Mouse (Mus musculus) kidney, embryonic 15.5 days (tissue): ENCODE measurements at regions not wholly inside any gene's neighbourhood (a gene's known extent, or its start where the extent isn't known, plus 50 kb on each side); places are given as distances from the start of the nearest gene placed in this dataset.
"Not testable (repeated sequence)": the region's sequence is repeated elsewhere in the genome, so short reads cannot be mapped to it uniquely, and the experiment has no call there.

Experiments
- ATAC-seq: fragments of 200-750 bp; cut with Nextera tagmentation; replicated peaks from 2 replicates; pipeline ENCODE4 v1.8.0; 2017; ENCODE audit warnings: moderate TSS enrichment; ENCODE audit not compliant: low FRiP score
- H3K27ac ChIP-seq: fragments of 300-500 bp; sonication (generic); 2 replicates; pipeline ENCODE4 v1.5.1; 2015; ENCODE audit warnings: mild to moderate bottlenecking, inconsistent platforms
- H3K27me3 ChIP-seq: fragments of 300-500 bp; sonication (generic); 2 replicates; pipeline ENCODE4 v1.6.1; 2015; ENCODE audit warnings: inconsistent platforms
- H3K36me3 ChIP-seq: fragments of 300-500 bp; sonication (generic); 2 replicates; pipeline ENCODE4 v1.6.1; 2015; ENCODE audit warnings: inconsistent platforms
- H3K4me1 ChIP-seq: fragments of 300-500 bp; sonication (generic); 2 replicates; pipeline ENCODE4 v1.6.1; 2015; ENCODE audit warnings: inconsistent platforms
- H3K4me2 ChIP-seq: fragments of 300-500 bp; sonication (generic); 2 replicates; pipeline ENCODE4 v1.6.1; 2015; ENCODE audit warnings: moderate library complexity, mild to moderate bottlenecking, inconsistent platforms
- H3K4me3 ChIP-seq: fragments of 300-500 bp; sonication (generic); replicated peaks from 2 replicates; pipeline ENCODE4 v1.5.1; 2015; ENCODE audit warnings: mild to moderate bottlenecking, inconsistent platforms
- H3K9ac ChIP-seq: fragments of 300-500 bp; sonication (generic); 2 replicates; pipeline ENCODE4 v1.6.1; 2015; ENCODE audit warnings: mild to moderate bottlenecking, inconsistent platforms
- H3K9me3 ChIP-seq: fragments of 300-500 bp; sonication (generic); replicated peaks from 2 replicates; pipeline ENCODE4 v1.6.1; 2016; ENCODE audit warnings: inconsistent platforms
- WGBS: fragments of 180-500 bp; shearing (Covaris S2); methylation state at CpG from one replicate; pipeline ENCODE4 v1.1.7; 2015; ENCODE audit warnings: mixed read lengths; 5-methylcytosine and 5-hydroxymethylcytosine counted together

DNA sequence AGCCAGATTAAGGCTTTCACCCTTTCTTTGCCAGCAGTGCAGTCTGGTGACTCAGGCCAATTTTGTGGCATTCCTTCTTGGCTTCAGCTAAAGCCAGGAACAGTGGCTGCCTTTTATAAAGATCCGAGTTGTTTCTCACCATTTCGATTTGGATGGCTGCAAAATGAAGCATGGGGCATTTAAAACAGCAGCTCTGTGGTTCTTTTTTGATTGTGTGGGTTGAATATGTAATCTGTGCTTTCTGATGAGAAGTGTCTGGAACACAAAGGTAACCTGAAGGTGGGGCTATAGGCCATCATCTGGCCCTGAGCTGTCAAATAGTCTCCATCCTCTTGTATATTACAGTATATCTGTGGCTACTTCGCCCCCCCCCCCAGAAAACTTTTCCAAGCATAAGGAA, 338.4 kb upstream of the Clnk start:
- ATAC-seq = no peak
- H3K9ac ChIP-seq = no peak overlapping the region
- H3K9me3 ChIP-seq = no peaks in the 10 kb centered on the region
- H3K27me3 ChIP-seq = no peaks in the 10 kb centered on the region
- no peak overlapping the region for H3K4me2 ChIP-seq
- WGBS = 83% methylated on average over 3 of the region's 3 CpGs
- H3K36me3 ChIP-seq = no peaks in the 10 kb centered on the region
- H3K27ac ChIP-seq = no peak overlapping the region
- no peaks in the 10 kb centered on the region for H3K4me1 ChIP-seq
- no peak overlapping the region for H3K4me3 ChIP-seq

DNA sequence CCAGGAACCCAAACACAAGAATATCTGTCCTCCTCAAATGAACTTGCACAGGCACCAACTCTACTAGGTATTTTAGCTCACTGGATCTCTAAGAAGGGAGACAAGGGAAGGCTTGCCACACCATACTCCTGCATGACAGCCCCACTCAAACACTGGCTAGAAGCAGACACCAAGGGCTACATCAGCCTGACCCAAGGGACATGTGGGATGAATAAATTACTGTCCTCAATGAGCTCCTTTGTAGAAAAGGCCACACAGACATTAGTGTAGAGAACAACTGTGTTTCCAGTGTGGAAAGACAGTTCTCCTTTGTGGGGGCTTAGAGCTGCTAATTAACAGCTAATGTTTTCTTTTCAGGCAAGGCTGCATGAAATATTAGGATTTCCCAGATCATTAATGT, 335.9 kb upstream of the Clnk start:
- no peak for ATAC-seq
- Histone ChIP-seq H3K9me3 (no peaks in the 10 kb centered on the region), H3K27me3 (no peaks in the 10 kb centered on the region), H3K4me1 (no peaks in the 10 kb centered on the region), H3K4me3 (no peak overlapping the region), H3K9ac (no peak overlapping the region), H3K27ac (no peak overlapping the region), H3K4me2 (no peak overlapping the region), H3K36me3 (no peaks in the 10 kb centered on the region)

DNA sequence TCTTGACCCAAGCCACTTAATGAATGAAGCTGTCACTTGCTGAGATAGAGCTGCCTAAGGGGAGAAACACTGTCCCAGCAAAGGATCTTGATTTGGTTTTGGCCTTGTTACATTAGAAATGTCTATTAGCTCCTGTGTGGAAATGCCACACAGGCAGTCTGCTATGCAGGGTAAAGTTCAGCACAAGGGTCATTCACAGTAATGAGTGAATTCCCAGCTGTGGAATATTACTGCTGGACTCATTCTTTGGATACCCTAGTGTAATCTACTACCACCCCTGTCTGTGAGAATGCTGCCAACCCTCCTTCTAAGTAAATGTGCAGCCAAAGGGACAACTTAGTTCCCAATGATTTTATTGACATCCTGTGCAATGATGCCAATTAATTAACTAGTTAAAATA, 322.2 kb upstream of the Clnk start:
- no peak overlapping the region for H3K27ac ChIP-seq
- no peak overlapping the region for H3K9ac ChIP-seq
- H3K4me3 ChIP-seq = no peak overlapping the region
- no peaks in the 10 kb centered on the region for H3K27me3 ChIP-seq
- H3K36me3 ChIP-seq = no peaks in the 10 kb centered on the region
- no peak for ATAC-seq
- H3K4me2 ChIP-seq = no peak overlapping the region
- H3K4me1 ChIP-seq = no peaks in the 10 kb centered on the region
- H3K9me3 ChIP-seq = no peaks in the 10 kb centered on the region

DNA sequence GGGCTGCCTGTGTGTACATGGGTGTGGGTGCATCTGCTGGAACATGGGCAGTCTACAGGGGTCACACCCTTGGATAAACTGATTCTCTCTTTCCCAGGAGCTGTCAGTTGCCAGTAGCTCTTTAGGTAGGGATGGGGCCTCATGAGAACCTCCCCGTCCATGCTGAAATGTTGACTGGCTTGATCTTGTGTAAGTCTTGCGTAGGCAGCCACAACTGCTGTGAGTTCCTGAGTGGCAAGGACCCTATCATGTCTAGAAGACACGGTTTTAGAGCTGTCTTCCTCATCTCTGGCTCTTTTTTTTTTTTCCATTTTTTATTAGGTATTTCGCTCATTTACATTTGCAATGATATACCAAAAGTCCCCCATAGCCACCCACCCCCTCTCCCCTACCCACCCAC, 314.5 kb upstream of the Clnk start:
- not testable (repeated sequence) for H3K9me3 ChIP-seq, H3K27me3 ChIP-seq, H3K4me2 ChIP-seq, H3K36me3 ChIP-seq, H3K27ac ChIP-seq, H3K4me1 ChIP-seq, H3K4me3 ChIP-seq, H3K9ac ChIP-seq, ATAC-seq
- WGBS = 83% methylated on average over 2 of the region's 4 CpGs

DNA sequence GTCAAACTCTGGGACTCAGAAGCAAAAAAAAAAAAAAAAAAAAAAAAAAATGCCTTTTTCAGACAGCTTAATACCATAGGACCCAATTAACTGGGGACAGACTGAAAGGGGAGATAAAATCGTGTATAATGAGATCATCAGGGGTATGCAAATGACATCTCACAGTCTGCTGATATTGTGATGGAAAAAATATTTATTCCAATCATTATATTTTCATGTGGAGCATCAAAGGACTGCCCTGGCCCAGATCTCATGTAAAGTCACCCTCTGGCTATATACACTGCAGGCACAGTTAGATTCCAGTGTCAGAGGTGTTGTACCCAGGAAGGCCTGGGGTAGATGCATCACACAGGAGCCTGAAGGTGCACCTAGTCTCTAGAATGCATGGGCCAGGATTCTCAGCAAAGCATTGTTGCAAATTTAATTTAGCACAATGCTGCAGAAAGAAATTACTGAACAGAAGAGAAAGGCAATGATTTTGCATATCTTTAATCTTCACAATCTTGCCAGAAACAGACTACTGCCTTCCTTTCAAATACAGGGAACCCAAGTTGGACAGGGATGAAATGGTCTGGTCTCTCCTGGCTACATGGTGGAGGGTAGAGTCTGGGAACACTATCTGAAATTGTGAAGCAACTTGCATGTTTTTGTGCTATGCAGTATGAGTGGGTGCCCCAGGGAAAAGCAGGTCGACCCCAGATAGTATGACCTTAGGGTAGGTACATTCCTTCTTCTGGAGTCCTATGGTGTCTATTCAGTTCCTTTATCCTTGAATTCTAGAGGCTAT, 305.2 kb upstream of the Clnk start:
- Histone ChIP-seq H3K36me3 (no peaks in the 10 kb centered on the region), H3K4me2 (no peak overlapping the region), H3K4me1 (no peaks in the 10 kb centered on the region), H3K9me3 (no peaks in the 10 kb centered on the region), H3K9ac (no peak overlapping the region), H3K27ac (no peak overlapping the region), H3K27me3 (no peaks in the 10 kb centered on the region), H3K4me3 (no peak overlapping the region)
- no peak for ATAC-seq
- 73% methylated on average over 2 of the region's 2 CpGs for WGBS

DNA sequence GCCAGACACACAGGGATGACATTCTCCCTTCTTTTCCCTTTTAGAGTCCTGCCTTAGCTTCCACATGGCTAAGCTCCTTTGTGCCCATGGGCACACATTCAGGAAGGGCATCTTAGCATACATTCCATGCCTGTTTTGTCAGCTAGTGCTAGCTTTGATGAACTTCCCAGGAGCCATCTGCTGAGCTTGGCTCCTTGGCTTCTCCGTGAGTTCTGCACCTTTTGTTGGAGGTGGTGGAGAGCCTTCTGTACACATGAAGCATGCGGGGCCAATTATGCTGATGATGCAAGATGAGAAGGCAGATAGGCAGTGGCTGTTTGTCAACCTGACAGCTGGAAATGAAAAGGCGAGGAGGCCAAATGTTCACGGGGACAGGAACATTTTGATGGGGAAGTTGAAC, 304.4 kb upstream of the Clnk start:
- Histone ChIP-seq H3K4me1 (no peaks in the 10 kb centered on the region), H3K36me3 (no peaks in the 10 kb centered on the region), H3K9ac (no peak overlapping the region), H3K9me3 (no peaks in the 10 kb centered on the region), H3K4me2 (no peak overlapping the region), H3K4me3 (no peak overlapping the region), H3K27me3 (no peaks in the 10 kb centered on the region), H3K27ac (no peak overlapping the region)
- WGBS = 27% methylated on average over 4 of the region's 4 CpGs
- ATAC-seq = no peak

DNA sequence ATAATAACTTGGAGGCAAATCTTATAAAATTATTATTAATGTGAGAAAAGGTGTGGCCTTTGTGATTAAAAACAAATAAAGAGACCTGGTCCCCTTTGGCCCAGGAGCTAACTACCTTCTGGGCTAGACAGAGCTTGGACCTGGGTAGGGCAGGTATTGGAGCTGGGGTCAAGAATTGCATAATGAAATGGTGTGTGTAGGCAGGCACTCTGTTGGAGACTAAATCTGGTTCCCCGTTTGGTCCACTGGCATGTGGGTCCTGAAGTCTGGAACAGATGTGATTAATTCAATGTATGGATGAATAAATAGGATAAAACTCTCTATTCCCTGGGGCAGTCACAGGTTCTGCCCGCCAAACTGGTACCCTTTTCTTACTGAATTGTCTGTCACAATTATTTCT, 301.3 kb upstream of the Clnk start:
- Histone ChIP-seq H3K4me2 (no peak overlapping the region), H3K36me3 (no peaks in the 10 kb centered on the region), H3K27ac (no peak overlapping the region), H3K9me3 (no peaks in the 10 kb centered on the region), H3K9ac (no peak overlapping the region), H3K4me3 (no peak overlapping the region), H3K27me3 (no peaks in the 10 kb centered on the region), H3K4me1 (no peaks in the 10 kb centered on the region)
- no peak for ATAC-seq
- 79% methylated on average over 2 of the region's 2 CpGs for WGBS

DNA sequence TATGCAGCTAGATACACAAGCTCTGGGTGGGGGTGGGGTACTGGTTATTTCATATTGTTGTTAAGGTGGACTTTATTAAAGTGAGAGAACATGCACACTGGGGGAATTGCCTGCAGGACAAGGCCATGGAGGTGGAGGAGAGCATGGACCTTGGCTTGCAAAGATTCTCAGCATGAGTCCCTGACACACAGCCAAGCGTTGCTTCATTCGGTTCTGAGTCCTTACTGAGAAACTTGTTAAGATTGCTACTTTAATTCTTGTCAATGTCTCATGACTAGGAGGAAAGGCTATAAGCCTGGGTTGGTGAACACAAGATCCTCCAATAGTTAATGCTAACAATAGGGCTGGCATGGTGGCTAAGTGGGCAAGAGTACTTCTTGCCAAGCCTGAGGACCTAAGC, 300.3 kb upstream of the Clnk start:
- H3K9ac ChIP-seq = no peak overlapping the region
- WGBS = 80% methylated on average over 2 of the region's 2 CpGs
- no peaks in the 10 kb centered on the region for H3K36me3 ChIP-seq
- no peaks in the 10 kb centered on the region for H3K27me3 ChIP-seq
- no peak for ATAC-seq
- H3K27ac ChIP-seq = no peak overlapping the region
- H3K9me3 ChIP-seq = no peaks in the 10 kb centered on the region
- H3K4me2 ChIP-seq = no peak overlapping the region
- no peak overlapping the region for H3K4me3 ChIP-seq
- no peaks in the 10 kb centered on the region for H3K4me1 ChIP-seq

DNA sequence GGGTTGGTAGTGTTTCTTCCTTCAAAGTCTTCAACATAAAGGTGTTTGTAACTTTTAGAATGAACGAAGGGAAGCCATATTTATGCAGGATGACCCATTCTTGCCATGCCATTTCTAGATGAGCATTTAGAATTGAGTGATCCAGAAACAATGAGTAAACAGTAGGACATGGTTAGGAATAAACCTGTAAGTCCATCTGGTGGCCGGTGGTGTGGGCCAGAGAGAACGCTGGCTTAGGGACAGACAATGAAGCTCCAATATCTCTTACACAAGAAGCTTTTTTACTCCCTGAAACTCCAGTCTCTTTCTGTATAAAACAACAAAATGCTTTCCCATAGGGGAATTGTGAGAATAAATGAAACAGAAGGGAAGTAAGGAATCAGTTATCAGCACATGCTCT, 296.9 kb upstream of the Clnk start:
- H3K9ac ChIP-seq = no peak overlapping the region
- H3K27ac ChIP-seq = no peak overlapping the region
- H3K4me3 ChIP-seq = no peak overlapping the region
- H3K4me2 ChIP-seq = no peak overlapping the region
- no peaks in the 10 kb centered on the region for H3K9me3 ChIP-seq
- H3K27me3 ChIP-seq = no peaks in the 10 kb centered on the region
- no peaks in the 10 kb centered on the region for H3K4me1 ChIP-seq
- H3K36me3 ChIP-seq = no peaks in the 10 kb centered on the region
- WGBS = 94% methylated on average over 3 of the region's 3 CpGs
- no peak for ATAC-seq

DNA sequence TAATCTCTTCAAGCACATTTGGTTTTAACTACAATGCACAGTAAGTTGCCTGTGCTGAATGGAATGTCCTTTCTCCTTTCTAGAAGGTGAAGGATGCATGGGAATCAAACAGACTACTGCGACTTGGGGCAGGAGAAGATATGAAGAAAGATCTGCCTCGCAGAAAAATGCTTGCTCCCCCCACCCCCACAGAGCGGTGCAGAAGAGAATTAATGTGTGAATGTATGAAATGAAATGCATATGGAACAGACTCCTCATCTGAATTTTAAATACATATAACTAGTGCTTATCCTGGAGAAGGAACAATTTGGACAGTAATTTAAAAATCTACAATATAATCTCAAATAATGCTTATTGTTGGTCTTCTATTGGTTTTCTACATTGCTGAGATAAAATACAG, 283.0 kb upstream of the Clnk start:
- no peaks in the 10 kb centered on the region for H3K36me3 ChIP-seq
- 92% methylated on average over 3 of the region's 3 CpGs for WGBS
- H3K9ac ChIP-seq = no peak overlapping the region
- H3K27ac ChIP-seq = no peak overlapping the region
- H3K9me3 ChIP-seq = no peaks in the 10 kb centered on the region
- no peak overlapping the region for H3K4me2 ChIP-seq
- ATAC-seq = no peak
- no peaks in the 10 kb centered on the region for H3K4me1 ChIP-seq
- H3K27me3 ChIP-seq = no peaks in the 10 kb centered on the region
- no peak overlapping the region for H3K4me3 ChIP-seq

DNA sequence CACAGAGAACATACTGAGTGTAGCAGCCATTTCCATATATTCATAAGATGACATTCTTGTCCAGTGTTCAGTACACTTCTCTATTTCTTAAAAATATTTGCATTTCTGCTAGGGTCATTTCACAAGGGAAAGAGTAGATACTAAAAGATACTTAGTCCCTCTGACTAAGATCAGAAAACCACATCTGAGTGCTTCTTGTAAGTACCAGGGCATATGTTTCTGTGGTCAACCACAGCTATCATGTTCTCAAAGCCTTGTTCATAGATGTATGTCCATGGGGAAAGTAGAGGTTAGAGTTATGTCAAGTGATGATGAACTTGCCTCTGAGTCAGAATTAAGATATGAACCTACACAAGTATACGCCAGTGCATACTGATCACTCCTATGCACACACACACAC, 279.2 kb upstream of the Clnk start:
- Histone ChIP-seq H3K9ac (no peak overlapping the region), H3K4me3 (no peak overlapping the region), H3K36me3 (no peaks in the 10 kb centered on the region), H3K9me3 (no peaks in the 10 kb centered on the region), H3K4me2 (no peak overlapping the region), H3K27ac (no peak overlapping the region), H3K4me1 (no peaks in the 10 kb centered on the region), H3K27me3 (no peaks in the 10 kb centered on the region)
- no peak for ATAC-seq
- 81% methylated on average over 1 of the region's 1 CpGs for WGBS

DNA sequence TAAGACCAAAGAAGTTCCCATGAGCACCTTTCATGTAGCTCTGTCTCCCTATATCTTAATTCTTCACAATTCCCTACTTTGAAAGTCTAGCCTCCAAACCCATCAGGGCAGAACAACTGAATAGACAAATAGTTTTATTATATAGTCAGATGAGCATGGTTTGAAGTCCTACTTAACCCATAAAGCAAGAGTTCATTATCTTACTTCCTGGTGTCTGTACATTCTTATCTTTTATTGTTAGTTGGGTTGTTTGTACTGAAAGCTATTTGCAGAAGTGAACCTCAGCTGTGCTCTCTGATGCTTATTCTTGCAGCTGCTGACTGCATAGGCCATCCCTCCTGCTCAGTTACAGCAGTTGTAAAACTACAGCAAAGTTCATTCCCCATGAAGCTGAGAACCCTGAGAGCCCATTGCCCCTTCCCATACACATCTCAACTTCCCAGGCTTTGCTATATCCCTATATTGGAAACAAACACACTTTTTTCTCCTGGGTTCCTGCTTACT, 276.7 kb upstream of the Clnk start:
- Histone ChIP-seq H3K4me1 (no peaks in the 10 kb centered on the region), H3K27ac (no peak overlapping the region), H3K9me3 (no peaks in the 10 kb centered on the region), H3K9ac (no peak overlapping the region), H3K4me3 (no peak overlapping the region), H3K4me2 (no peak overlapping the region), H3K36me3 (no peaks in the 10 kb centered on the region), H3K27me3 (no peaks in the 10 kb centered on the region)
- no peak for ATAC-seq

DNA sequence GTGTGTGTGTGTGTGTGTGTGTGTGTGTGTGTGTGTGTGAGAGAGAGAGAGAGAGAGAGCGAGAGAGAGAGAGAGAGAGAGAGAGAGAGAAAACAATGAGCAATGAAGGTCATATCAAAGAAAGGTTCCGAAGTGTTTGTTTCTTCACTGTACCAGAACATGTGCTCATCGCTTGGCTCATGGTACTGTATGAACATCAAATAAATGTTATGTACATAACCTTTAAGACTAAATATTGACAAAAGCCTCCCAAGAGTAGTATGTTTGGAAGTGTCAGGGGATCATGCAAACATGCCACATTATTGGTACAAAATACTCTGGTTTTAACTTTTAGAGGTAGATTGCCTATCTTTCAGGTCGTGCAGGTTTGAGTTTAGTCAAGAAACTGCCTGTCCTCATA, 275.3 kb upstream of the Clnk start:
- Histone ChIP-seq H3K36me3 (no peaks in the 10 kb centered on the region), H3K4me2 (no peak overlapping the region), H3K27me3 (no peaks in the 10 kb centered on the region), H3K4me1 (no peaks in the 10 kb centered on the region), H3K4me3 (no peak overlapping the region), H3K9ac (no peak overlapping the region), H3K27ac (no peak overlapping the region), H3K9me3 (no peaks in the 10 kb centered on the region)
- WGBS = 91% methylated on average over 4 of the region's 4 CpGs
- no peak for ATAC-seq
